ENCODE assay signal across 15 mouse cellular contexts in the genomic region with DNA sequence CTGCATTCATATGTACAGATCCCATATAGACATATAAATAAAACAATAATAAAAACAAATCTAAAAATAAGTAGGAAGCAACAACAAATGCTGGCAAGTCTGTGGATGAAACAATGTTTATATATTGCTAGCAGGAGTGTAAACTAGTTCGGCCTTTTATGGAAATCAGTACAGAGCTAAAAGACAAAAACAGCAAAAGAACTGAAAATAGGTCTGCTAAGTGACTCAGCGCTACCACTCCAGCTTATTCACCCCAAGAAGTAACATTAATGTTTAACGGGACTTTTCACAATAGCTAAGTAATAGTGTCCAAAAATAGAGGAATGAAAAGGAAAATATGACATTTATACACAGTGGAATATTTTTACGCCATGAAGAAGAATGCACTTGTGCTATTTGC.
"Had no signal": no experiment of that assay in that cellular context is flagged by ENCODE, and none has a peak within 500 bp of the region (broad histone marks: within the 10 kb centered on the region; RNA-seq: fewer than 3 reads in every experiment).

No protein-coding gene starts in this region.

- DNase-seq: liver, postnatal 0 days; lung, adult 2 months; lung, postnatal 14 days; lung, postnatal 36 days; retina, postnatal 1 day; right cerebral cortex, adult 18-20 months; right cerebral cortex, postnatal 25 days; right cerebral cortex, postnatal 4 days; spleen, adult 18-20 months; thymus, adult 18-20 months; thymus, postnatal 14 days; thymus, postnatal 36 days had no signal

- ATAC-seq: liver, postnatal 0 days; lung, postnatal 0 days; midbrain, embryonic 13.5 days; midbrain, embryonic 15.5 days had no signal
